8 mouse cellular contexts compared by ENCODE assay signal in the genomic region with DNA sequence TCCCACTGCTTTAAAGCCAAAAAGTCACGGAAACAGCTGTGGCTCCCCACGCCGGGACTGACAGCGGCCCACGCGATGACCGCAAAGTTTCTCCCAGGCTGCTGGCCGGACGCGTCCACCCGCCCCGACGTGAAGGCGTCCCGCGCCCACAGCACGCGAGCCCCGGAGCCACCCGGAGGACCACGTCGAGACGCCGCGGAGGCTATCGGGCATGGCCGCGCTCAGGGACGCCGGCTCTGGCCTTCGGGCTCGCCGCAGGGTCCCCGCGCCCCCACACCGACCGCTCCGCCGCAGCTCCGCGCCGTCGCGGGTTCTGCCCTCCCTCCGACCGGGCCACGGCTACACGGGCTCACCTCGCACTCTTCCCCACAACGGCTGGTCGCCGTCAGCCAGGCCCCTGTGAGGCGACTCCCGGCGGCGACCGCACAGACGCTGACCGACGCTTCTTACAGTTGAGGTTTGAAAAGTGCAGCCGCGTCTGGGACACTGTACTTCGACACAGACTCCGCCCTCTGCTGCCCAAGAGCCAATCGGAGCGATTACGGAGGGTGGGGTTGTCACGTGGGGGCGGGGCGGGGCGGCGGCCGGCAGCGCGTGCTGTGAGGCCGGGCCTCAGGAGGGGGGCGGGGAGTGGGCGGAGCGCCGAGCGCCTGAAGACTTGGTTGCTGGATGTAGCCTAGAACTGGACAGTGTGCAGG. TPM values are rescaled to one million over a fixed set of nuclear protein-coding genes. Genes with fewer than 3 reads are reported as not detected.
DNase-seq lines count a peak whose midpoint lies in the region; ATAC-seq and TF ChIP-seq lines count a peak whose summit lies in the region.

A gene (minus strand): TSS at position 504 of the 698 bp plus-strand sequence.

- no peak for TF ChIP-seq CTCF in bone marrow, adult 2 months (IDR thresholded peaks at IDR 0.05; ENCODE audit: control insufficient read depth, insufficient read depth, low read length)
- no peak for TF ChIP-seq CTCF in liver, adult 2 months (IDR thresholded peaks at IDR 0.05; ENCODE audit: low read depth, low read length)

- peak within 1 kb of the TSS; percentile 65 for H3K9ac ChIP-seq in embryonic facial prominence, embryonic 15.5 days
- peak within 1 kb of the TSS; percentile 78 for H3K9ac ChIP-seq in kidney, embryonic 14.5 days (ENCODE audit: low read depth, low read length)
- peak within 1 kb of the TSS; percentile 93 for H3K9ac ChIP-seq in liver, adult 2 months (ENCODE audit: low read depth, low read length)

- H3K4me1 ChIP-seq in bone marrow, adult 2 months (ENCODE audit: control insufficient read depth, insufficient read depth, low read length): no peaks in the 10 kb centered on the region
- H3K4me1 ChIP-seq in embryonic facial prominence, embryonic 15.5 days: no peaks in the 10 kb centered on the region
- no peaks in the 10 kb centered on the region for H3K4me1 ChIP-seq in kidney, embryonic 14.5 days (ENCODE audit: control insufficient read depth, insufficient read depth, low read length)
- peaks cover 3% of the 10 kb centered on the region; the same call in 1 of the 2 replicates for H3K4me1 ChIP-seq in liver, adult 2 months (ENCODE audit: control insufficient read depth, insufficient read depth, low read length)

- peak; percentile 96 for ATAC-seq in embryonic facial prominence, embryonic 15.5 days (ENCODE audit: insufficient number of reproducible peaks, low FRiP score, low TSS enrichment, low read depth)
- ATAC-seq in kidney, embryonic 14.5 days (ENCODE audit: low FRiP score, low TSS enrichment): peak; percentile 99

- under 1% methylated on average over 79 of the region's 81 CpGs for WGBS in bone marrow, adult 2 months
- under 1% methylated on average over 80 of the region's 81 CpGs for WGBS in embryonic facial prominence, embryonic 15.5 days
- 1% methylated on average over 50 of the region's 81 CpGs for WGBS in kidney, embryonic 14.5 days
- WGBS in liver, adult 2 months: under 1% methylated on average over 81 of the region's 81 CpGs

- H3K27me3 ChIP-seq in embryonic facial prominence, embryonic 15.5 days: no peaks in the 10 kb centered on the region
- H3K27me3 ChIP-seq in kidney, embryonic 14.5 days (ENCODE audit: control insufficient read depth, insufficient read depth, low read length): no peaks in the 10 kb centered on the region
- no peaks in the 10 kb centered on the region for H3K27me3 ChIP-seq in liver, adult 2 months (ENCODE audit: control insufficient read depth, insufficient read depth, low read length)
- no peaks in the 10 kb centered on the region for H3K27me3 ChIP-seq in myocyte (ENCODE audit: control insufficient read depth, insufficient read depth, insufficient read length)
- no peaks in the 10 kb centered on the region for H3K27me3 ChIP-seq in splenic B cell, adult 2 months (ENCODE audit: control insufficient read depth, insufficient read depth, low read length, poor library complexity, severe bottlenecking)

- peak within 1 kb of the TSS; percentile 92 for H3K4me3 ChIP-seq in bone marrow, adult 2 months (replicated peaks; ENCODE audit: control insufficient read depth, low read depth, low read length)
- H3K4me3 ChIP-seq in embryonic facial prominence, embryonic 15.5 days (replicated peaks): peak within 1 kb of the TSS; percentile 87
- H3K4me3 ChIP-seq in kidney, embryonic 14.5 days (ENCODE audit: low read length): peak within 1 kb of the TSS; percentile 75
- peak within 1 kb of the TSS; percentile 86 for H3K4me3 ChIP-seq in liver, adult 2 months (ENCODE audit: insufficient read depth, low read depth, low read length)
- H3K4me3 ChIP-seq in myocyte: peak within 1 kb of the TSS; percentile 61

- H3K27ac ChIP-seq in bone marrow, adult 2 months (ENCODE audit: control insufficient read depth, insufficient read depth, low read depth, low read length, poor library complexity): peak within 1 kb of the TSS; percentile 100
- H3K27ac ChIP-seq in embryonic facial prominence, embryonic 15.5 days (replicated peaks): peak within 1 kb of the TSS; percentile 87
- peak within 1 kb of the TSS; percentile 85 for H3K27ac ChIP-seq in kidney, embryonic 14.5 days (ENCODE audit: low read depth, low read length)
- H3K27ac ChIP-seq in liver, adult 2 months (replicated peaks; ENCODE audit: insufficient read depth, low read depth, low read length): peak within 1 kb of the TSS; percentile 77

- peak; percentile 96 for DNase-seq in A20 (ENCODE audit: low read depth, low spot score)
- DNase-seq in heart, adult 9 months (ENCODE audit: low spot score in 2 of 2): peak; percentile 90
- DNase-seq in liver, adult 2 months (ENCODE audit: extremely low read depth, low read depth, low spot score): peak; percentile 86
- peak; percentile 97 for DNase-seq in splenic B cell, adult 2 months (ENCODE audit: low read depth, low spot score)

- no peaks in the 10 kb centered on the region for H3K36me3 ChIP-seq in embryonic facial prominence, embryonic 15.5 days
- no peaks in the 10 kb centered on the region for H3K36me3 ChIP-seq in kidney, embryonic 14.5 days (ENCODE audit: control insufficient read depth, insufficient read depth, low read length)
- H3K36me3 ChIP-seq in liver, adult 2 months (ENCODE audit: control insufficient read depth, insufficient read depth, low read length): no peaks in the 10 kb centered on the region
- H3K36me3 ChIP-seq in myocyte (ENCODE audit: control insufficient read depth, insufficient read depth): no peaks in the 10 kb centered on the region
- peaks cover 6% of the 10 kb centered on the region; the same call in 1 of the 2 replicates for H3K36me3 ChIP-seq in splenic B cell, adult 2 months (ENCODE audit: control insufficient read depth, insufficient read depth, low read length, poor library complexity, severe bottlenecking)

- peak; percentile 99 for TF ChIP-seq POLR2A in bone marrow, adult 2 months (IDR thresholded peaks at IDR 0.05; ENCODE audit: borderline replicate concordance, control insufficient read depth, low read depth, low read length)
- TF ChIP-seq POLR2A in liver, adult 2 months (IDR thresholded peaks at IDR 0.05; ENCODE audit: extremely low read depth, insufficient read depth, low read length): peak; percentile 91
- peak; percentile 99 for TF ChIP-seq POLR2A in myocyte (IDR thresholded peaks at IDR 0.05; ENCODE audit: insufficient read length, low read depth)

- peak within 1 kb of the TSS; percentile 94 for H3ac ChIP-seq in myocyte (ENCODE audit: control insufficient read depth, insufficient read length)

- H3K79me2 ChIP-seq in liver, adult 2 months (ENCODE audit: control insufficient read depth, insufficient read depth, low read length): no peaks in the 10 kb centered on the region; the same call in 1 of the 2 replicates
- H3K79me2 ChIP-seq in myocyte (ENCODE audit: control insufficient read depth, insufficient read depth): peaks cover 48% of the 10 kb centered on the region

- peak within 1 kb of the TSS; percentile 63 for H3K4me2 ChIP-seq in embryonic facial prominence, embryonic 15.5 days (replicated peaks)
- H3K4me2 ChIP-seq in kidney, embryonic 14.5 days (replicated peaks; ENCODE audit: low read depth, low read length): peak within 1 kb of the TSS; percentile 60
- peak within 1 kb of the TSS; percentile 77 for H3K4me2 ChIP-seq in myocyte (ENCODE audit: low read depth)

- no peaks in the 10 kb centered on the region for H3K9me3 ChIP-seq in embryonic facial prominence, embryonic 15.5 days (replicated peaks)
- H3K9me3 ChIP-seq in kidney, embryonic 14.5 days (ENCODE audit: control insufficient read depth, low read length): no peaks in the 10 kb centered on the region

TF ChIP-seq in myocyte, 11 proteins besides CTCF, POLR2A, EP300 and RAD21:
- TF ChIP-seq MAX (IDR thresholded peaks at IDR 0.05; ENCODE audit: low read depth) (no peak), REST (IDR thresholded peaks at IDR 0.05; ENCODE audit: insufficient read depth, insufficient read length) (peak; percentile 38), TCF3 (IDR thresholded peaks at IDR 0.05; ENCODE audit: insufficient read length, low read depth) (no peak), MYOD1 (IDR thresholded peaks at IDR 0.05; ENCODE audit: control insufficient read depth in 1 of 3, insufficient read length in 2 of 3, low read depth in 2 of 3) (peak in 2 of 3 experiments; percentile 61 to 63), MYOG (IDR thresholded peaks at IDR 0.05; ENCODE audit: control insufficient read depth in 1 of 3, insufficient read depth in 1 of 3, insufficient read length in 2 of 3, low read depth in 2 of 3) (peak in 2 of 3 experiments; percentile 12 to 49), E2F4 (IDR thresholded peaks at IDR 0.05; ENCODE audit: insufficient read depth) (no peak), USF1 (IDR thresholded peaks at IDR 0.05; ENCODE audit: low read depth) (peak; percentile 21), SRF (IDR thresholded peaks at IDR 0.05; ENCODE audit: control insufficient read depth, insufficient read length, low read depth) (no peak), POLR2AphosphoS2 (IDR thresholded peaks at IDR 0.05; ENCODE audit: insufficient read length, low read depth) (peak; percentile 97)

RNA-seq across cellular contexts. Expression of the gene that starts here (rescaled TPM):
- 19.9 and 33.1 TPM in 2 replicates for polyA plus RNA-seq in bone marrow, adult 2 months (2011; ENCODE audit: insufficient read depth, insufficient read length, low replicate concordance, missing spikeins)
- 15.3 and 17.5 TPM in 2 replicates for polyA plus RNA-seq in embryonic facial prominence, embryonic 15.5 days (2015; fragmentation: Nextera tagmentation; extraction: Ambion mirVana)
- 12.4 and 13.1 TPM in 2 replicates for polyA plus RNA-seq in kidney, embryonic 14.5 days (2014; fragmentation: Nextera tagmentation; extraction: Ambion mirVana)
- total RNA-seq in liver, adult 2 months (2014; rRNA removed): 6.7 and 7.2 TPM in 2 replicates
- 0.82 and 1.00 TPM in 2 replicates for polyA plus RNA-seq in liver, adult 2 months (2012; rRNA removed)
- polyA plus RNA-seq in myocyte (2012; fragmentation: generic; extraction: Trizol): 28.4 TPM

Comparison
In these comparisons a context has a peak if more than half of its experiments do, and no peak if none do; other contexts are left out.
1. Peak in every context shown above with its lines: DNase-seq, ATAC-seq, H3K4me3 ChIP-seq and H3K27ac ChIP-seq.